Mouse (Mus musculus) CD8-positive naive resting alpha-beta T cell, adult 2 months (primary cell): ENCODE measurements around the gene Tsc1.

Experiments used
- DNase-seq, 2 experiments: peaks; one replicate each; pipeline ENCODE4 v3.0.0; 2022; ENCODE audit warnings: low read depth in 2 of 2, low spot score in 2 of 2

Gene Tsc1

DNA sequence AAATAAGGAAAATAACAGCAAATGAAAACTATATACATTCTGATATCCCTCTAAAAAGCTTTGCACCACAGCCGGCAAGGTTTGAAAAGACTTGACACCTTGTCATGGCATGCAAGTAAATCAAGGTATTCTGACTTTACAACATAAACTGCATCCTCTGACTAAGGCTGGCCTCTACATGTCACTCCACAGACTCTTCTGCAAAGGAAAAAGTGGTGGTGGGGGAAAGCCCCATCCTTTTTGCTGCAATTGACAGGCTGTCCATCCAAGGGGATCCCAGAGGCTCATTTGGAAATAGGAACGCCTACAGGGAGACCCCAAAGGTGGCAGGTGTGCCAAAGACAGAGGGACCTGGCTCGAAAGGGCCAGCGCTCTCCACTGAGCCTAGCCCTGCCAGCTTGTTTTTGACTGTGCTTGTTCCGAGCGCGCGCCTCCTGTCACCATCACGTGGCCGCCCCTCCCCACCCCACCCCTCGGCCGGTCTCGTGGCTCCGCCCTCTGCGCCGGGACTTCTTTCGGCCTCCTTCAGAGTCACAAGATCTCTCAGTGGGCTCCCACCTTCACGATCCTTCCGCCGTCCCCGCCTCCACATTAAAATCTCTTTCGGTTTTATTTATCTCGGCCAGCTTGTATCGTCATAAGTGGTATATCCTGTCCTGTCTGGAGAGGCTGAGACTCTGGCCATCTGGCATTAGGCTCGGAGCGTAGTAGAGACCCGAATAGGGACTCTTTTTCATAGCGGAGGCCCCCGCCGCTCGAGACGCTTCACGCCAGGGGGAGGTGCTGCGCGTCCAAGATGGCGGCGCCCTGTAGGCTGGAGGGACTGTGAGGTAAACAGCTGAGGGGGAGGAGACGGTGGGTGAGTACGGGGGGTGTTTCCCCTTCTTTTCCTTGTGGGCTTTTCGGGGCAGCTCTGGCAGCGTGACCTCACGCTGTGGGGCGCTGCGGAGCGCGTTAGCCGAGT lies at the start of gene Tsc1:
TSS of gene Tsc1 (plus strand) at position 768 of the 964 bp plus-strand sequence.
- DNase-seq, result peak; percentile 91 to 95

DNA sequence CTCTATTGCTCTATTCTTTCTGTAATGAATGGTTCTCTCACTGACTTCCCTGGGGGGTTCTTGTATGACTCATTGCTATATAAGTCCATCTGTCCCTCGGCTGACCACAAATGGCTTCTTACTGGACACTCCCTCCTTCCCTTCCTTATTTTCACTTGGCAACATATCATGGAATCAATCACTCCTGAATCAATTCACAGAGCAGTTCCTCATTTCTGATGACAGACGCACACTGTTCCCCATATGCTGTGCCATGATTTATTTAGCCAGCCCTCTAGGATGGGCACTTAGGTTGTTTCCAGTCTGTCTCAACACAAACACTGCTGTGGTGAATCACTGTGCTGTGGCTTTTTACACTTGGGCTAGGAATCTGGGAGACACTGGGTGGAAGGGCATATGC lies 49.5 kb upstream of the Tsc1 start:
- DNase-seq, result no peak

DNA sequence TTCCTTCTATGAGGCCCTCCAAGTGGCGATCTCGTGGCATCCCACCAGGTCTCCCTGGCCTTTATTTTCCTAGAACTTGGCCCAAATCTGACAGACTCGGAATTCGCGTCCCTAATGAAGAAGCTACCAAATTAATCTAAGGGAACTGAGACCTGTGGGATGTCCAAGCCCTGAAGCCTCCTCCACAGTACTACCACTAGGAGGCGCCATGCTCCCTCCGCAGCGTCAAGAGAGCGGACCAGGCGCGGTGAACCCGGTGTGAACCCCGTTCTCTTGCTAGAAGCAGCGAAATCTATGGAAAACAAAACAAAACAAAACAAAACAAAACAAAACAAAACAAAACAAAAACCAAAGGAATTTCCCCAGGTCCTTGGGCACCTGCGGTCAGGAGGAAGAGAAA lies 48.2 kb upstream of the Tsc1 start:
- DNase-seq, result peak; percentile 47 to 49

DNA sequence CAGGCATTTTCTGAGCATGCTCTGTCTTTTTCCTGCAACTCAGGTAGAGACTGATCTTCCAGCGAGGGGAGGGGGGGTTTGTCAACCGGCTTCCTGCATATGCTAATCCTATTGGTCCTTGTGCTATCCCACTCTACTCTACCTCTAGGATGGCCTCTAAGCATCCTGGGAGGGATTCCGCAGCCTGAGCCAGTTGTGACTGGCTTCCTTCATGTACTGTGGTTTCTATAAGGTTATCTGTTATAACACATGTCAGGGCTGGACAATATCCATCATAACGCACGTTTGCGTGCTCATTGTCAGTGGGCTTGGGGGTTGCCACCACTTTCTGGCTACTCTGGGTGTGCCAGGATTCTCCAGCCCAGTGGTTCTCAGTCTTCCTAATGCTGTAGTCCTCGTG lies 45.0 kb upstream of the Tsc1 start:
- no peak for DNase-seq

GRCm38 (mm10) chr2:28596998-28597397 lies 44.0 kb upstream of the Tsc1 start:
- no peak for DNase-seq

- no peak for DNase-seq
These were observed 43.1 kb upstream of the Tsc1 start for GRCm38 (mm10) chr2:28597733-28598547.

DNA sequence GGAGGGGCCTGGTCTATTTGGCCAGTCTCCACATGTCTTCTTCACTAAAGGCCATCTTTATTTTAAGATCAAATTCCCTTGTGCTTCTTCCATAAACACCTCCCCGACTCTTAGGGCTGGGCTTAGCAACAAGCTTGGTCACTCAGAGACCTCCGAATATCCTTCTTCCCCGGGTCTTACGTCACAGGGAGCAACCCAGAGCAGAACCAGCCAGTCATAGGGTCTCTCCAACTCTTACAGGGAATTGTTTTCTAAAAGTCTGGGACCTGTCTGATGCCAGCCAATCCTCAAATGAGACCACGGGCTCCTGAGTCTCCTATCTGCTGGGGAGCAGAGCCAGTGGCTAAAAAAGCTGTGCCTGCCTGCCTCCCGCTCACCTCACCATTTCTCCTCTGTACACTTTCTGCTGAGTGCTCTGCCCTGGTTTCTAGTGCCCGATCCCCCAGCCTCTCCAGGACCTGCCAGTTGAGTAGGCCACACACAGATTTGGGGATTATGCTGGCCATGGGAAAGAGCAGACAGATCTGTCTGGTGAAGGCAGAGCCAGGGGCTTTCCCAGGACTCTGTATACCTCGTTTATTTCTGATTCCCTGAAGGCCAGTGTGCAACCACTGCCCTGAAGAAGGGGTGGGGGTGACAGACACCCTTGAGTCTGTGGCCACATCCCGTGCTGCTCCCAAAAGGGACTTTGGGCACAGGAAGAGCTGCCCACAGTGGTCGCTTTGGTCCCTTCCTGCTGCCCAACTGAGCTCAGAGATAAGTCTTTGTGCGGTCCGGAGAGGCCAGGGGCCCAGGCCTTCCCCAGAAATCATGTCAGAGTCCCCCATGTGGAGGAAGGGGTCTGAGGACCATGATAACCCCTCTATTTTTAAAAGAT lies 42.1 kb upstream of the Tsc1 start:
- no peak for DNase-seq

DNA sequence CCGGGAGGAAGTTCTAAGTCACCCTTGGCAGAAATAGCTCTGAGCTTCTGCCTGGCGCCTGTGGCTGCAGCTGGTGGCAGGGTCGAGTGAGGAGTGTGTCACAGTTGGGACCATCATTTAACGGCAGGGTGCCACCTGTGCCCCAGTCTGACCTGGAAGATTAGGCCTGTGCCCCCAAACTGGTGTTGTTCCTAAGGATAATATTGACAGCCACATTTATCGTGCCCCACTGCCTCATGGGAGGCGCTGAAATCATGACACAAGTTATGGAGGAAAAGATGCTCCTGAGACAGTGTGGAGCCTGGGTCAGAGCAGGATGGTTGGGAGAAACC lies 41.5 kb upstream of the Tsc1 start:
- no peak for DNase-seq

DNA sequence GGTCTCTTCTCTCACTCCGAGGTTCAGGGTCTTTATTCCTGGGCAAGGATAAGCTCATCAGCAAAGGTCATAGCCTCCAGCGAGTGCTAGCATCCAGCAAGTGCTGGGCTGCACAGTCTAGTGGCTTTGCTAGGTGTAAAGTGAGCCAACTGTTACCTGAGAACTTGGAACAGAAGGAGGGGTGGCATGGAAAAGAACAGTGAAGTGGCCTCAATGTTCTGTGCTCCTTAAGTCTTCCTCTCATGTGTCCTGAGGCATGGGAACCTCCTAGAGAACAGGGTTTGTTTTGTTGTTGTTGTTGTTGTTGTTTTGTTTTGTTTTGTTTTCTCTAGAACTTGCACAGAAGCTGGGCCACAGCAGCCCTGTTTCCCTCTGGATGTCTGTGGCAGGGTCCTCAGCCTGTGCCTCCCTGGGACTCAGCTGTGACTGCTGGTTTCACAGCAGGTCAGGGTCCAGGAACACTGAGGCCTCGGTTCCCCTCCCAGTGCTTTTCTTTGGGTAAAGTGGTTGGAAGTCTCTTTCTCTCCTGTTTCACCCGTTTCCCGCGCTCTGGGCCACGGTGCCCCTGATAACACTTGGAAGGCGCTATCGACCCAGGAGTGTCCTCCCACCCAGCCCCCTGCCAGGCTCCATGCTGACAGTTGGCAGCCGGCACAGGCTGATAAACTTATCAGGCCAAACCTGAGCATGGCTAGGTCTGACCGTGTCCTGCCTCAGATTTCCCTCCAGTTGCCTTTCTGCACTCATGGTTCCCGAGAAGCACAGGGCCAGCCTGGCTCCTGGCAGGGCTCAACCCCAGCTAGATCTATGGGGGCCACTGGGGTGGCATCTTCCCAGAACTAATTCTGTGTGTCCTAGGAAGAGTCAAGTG lies 39.1 kb upstream of the Tsc1 start:
- DNase-seq, result no peak

DNA sequence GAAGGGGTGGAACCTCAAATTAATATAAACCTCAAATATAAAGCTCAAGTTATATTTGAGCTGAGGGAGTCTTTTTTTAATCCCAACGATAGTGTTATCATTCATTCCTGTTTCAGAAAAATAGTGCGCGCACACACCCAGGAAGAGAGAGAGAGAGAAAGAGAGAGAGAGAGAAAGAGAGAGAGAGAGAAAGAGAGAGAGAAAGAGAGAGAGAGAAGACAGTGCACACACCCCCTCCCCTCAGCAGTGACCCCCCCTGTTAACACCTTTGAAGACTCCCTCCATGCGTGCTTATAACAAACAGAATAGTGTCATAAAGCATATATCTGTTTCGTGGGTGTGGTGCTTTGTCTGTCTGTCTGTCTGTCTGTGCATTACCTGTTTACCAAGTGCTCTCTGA lies 37.5 kb upstream of the Tsc1 start:
- no peak for DNase-seq

DNA sequence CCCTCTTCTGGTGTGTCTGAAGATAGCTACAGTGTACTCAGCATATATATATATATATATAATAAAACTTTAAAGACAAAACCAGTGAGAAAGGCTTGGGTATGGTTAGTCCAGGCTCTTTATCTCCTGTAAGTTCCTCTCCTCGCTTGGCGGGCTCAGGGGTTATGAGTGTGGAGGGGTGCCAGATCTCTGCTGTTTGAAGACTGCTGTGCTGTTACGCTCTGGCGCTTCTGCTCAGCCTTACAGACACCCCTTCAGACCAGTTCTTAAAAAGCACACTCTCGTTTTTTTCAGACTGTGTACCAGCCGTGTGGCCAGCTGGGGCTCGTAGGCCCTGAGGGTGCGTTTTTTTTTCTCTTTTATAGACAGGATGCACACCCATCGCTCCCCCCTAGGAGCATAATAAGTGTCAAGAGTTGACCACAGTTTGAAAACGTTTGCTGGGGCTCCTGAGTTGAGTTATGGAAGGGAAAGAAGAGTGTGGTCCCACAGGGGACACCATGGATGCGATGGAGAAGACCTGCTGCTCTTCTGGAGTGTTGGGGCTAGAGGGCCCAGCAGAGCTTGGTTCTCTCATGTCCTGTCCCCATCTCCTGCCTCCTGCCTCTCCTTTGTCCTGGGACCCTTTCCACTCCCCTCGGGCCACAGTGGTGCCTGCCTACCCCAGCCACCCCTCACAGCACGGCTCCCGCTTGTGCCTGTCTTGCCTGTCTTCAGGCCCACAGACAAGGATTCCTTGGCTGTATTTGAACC lies 35.1 kb upstream of the Tsc1 start:
- no peak for DNase-seq

GRCm38 (mm10) chr2:28606601-28607340 lies 34.3 kb upstream of the Tsc1 start:
- no peak for DNase-seq

DNA sequence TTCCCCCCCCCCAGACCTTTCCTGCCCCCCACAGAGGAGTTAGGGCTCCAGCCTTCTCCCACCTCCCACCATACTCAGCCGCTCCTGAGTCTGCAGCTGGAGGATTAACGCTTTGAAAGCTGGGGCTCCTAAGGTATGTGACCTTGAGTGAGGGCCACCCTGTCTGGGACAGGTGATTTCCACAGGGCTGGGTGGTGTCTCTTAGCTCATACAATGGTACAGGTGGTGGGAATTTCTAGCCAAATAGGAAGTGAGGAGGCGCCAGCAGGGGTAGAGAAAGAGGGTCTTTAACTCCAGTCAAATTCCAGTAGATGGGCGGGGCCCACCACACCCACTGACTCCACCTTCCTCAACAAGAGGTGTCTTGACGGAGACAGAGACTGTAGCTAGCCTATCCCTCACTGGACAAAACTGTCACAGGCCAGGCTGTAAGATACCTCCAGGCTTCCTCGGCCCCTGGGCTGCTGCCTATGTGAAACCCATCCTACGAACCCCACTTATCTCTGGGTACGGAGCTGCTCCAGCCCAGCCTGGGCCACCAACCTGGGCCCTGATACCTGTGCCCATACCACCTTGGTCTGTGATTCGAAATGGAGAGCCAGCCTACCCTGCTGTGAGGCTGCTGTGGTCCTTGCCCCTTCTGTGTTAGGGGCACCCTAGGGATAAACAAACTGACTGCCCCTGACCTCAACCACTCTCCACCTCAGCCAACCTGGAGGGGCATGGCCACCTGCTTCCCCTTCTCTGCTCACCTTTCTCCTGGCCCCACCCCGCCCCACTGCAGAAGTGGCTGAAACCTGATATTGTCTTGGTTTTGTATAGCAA lies 33.5 kb upstream of the Tsc1 start:
- no peak for DNase-seq

DNA sequence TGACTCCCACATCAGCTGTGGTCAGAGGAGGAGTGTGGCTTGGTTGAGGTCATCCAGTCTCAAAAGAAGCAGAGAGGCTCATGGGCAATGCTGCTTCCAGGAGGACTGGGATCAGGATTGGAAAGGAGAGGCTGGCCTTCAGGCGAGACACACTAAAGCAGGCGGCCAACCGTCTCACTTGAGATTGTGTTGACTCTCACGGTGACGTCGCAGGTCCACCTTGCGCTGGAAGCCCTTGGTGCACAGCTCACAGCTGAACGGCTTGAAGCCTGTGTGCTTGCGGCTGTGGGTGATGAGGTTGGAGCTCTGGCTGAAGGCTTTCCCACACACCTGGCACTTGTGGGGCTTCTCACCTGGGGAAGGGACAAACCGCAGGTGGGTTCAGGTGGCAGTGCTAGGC lies 31.2 kb upstream of the Tsc1 start:
- DNase-seq, result no peak

DNA sequence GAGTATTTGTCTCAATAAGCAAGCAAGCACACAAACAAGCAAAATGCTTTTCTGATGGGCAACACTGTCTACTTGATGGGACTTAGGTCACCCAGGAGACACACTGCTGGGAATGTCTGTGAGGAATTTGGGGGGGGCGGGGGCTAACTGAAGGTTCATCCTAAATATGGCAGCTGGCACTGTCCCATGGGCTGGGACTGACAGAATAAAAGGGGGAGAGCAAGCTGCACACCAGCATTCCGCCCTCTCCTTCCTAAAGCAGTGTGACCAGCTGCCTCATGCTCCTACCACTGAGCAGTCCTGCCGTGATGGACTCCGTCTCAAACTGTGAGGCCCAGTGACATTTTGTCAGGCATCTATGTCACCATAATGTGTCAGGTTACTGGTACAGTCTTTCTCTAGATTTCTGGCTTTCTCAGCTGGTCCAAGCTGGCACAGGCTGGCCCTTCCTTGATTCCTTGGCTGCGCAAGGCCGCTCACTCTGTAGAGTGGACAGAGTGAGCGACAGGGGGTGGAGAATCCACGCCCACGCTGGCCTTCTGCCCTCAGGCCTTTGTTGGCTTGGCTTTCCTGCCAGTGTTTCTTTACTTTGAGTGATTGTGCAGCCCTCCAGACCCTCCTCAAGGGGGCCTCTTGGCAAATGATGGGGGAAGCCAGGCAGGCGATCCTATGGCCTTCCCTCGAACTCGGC lies 30.2 kb upstream of the Tsc1 start:
- no peak for DNase-seq

DNA sequence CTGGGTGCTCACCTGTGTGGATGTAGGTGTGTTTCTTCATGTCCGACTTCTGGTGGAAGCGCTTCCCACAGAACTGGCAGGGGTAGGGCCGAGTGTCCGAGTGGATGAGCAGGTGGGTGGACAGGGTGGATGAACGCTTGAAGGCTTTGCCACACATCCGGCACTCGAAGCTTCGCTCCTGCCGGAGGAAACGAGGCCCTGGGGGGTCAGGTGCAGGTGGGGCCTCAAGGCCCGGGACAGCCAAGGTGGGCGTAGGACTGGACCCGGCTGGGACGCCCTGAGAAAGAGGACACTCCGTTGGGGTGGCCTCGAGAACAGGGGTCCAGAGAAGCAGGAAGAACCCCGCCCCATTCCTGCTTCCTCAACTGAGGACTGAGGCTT lies 29.6 kb upstream of the Tsc1 start:
- DNase-seq, result no peak

- DNase-seq, result no peak
These were observed 28.5 kb upstream of the Tsc1 start for GRCm38 (mm10) chr2:28612436-28613063.
